Mouse (Mus musculus): ENCODE results near the gene 2610507B11Rik.

GRCm38 (mm10) chr11:78261380-78262352 lies at the start of gene 2610507B11Rik:
- no peak for TF ChIP-seq CTCF (conservative IDR thresholded peaks at IDR 0.05; ENCODE audit: insufficient read depth, insufficient read length, low read depth, low read length)
- TF ChIP-seq POLR2A (IDR thresholded peaks at IDR 0.05; ENCODE audit: low read depth, low read length) = peak; percentile 19

All from kidney, adult 2 months (tissue).